Mouse (Mus musculus) kidney, adult 2 months (tissue): Measurements from ENCODE around the gene Ext2.

Experiments
- CTCF ChIP-seq: fragments of 200-500 bp; conservative IDR thresholded peaks from 2 replicates; pipeline ENCODE4 v1.5.1; 2011; ENCODE audit warnings: low read depth, mild to moderate bottlenecking, control low read depth, low read length, moderate library complexity, mixed read lengths; ENCODE audit not compliant: insufficient read depth, insufficient read length
- POLR2A ChIP-seq: fragments of 200-500 bp; IDR thresholded peaks from one replicate; pipeline ENCODE4 v1.6.1; 2011; ENCODE audit warnings: low read depth, low read length, control low read depth

DNA sequence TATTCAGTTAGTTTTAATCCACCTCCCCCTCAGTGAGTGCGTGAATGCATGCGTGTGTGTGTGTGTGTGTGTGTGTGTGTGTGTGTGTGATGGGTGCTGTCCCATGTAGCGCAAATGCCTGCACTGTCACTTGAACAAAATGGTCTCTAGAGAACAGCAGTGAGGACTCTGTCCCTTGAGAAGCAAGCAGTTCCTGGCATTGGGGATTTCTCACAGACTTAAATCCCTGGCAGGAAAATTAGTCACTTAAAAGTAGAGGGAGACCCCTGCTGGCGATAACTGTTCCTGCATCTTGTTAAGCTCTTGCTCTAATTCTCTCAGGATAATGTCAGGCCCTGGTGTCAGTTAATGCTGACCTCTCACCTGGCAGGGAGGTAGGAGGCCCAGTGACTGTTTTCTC, 36.2 kb downstream of the Ext2 start:
- TF ChIP-seq POLR2A, result no peak
- peak; percentile 41 for TF ChIP-seq CTCF
